Mouse (Mus musculus) G1E (cell line): ENCODE data around the gene Iffo1.

Experiments used
- CTCF ChIP-seq: IDR thresholded peaks from 2 replicates; pipeline ENCODE4 v1.5.1; 2012; ENCODE audit warnings: low read depth, low read length, inconsistent platforms, mixed read lengths
- TAL1 ChIP-seq: conservative IDR thresholded peaks from 2 replicates; pipeline ENCODE4 v1.6.1; 2012; ENCODE audit warnings: low read depth, low read length, inconsistent platforms, mixed read lengths

DNA sequence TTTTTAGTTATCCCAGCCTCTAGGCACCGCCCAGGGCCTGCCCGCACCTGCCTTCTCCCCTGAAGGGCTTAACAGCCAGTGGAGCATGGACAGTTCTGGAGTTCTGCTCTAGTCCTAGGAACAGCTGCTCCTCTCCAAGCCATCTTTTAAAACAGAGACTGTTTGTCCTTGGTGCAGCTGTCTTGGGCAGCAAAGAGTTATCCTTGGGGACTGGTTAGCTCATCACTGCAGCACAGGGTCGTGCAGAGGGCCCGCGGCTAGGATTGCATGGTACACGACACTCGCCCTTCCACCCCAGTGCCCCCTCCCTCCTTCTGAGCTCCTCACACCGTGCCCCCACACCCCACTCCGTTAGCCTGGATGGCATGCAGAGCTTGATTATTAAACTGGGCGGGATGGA, 2.3 kb downstream of the Iffo1 start:
- TF ChIP-seq TAL1 (no peak), CTCF (no peak)
